Mouse (Mus musculus) adrenal gland, postnatal 14 days (tissue): ENCODE data around the gene Osbpl9. TPM values are rescaled to one million over a fixed set of nuclear protein-coding genes. Genes with fewer than 3 reads are reported as not detected.

Experiments used
- DNase-seq: peaks from one replicate; pipeline ENCODE4 v3.0.0; 2021; ENCODE audit warnings: mixed read lengths
- total RNA-seq: library from RNA; stranded (reverse); gene quantifications from 2 replicates; pipeline ENCODE4 v1.2.3, GENCODE M21; 2021

Gene Osbpl9
- total RNA-seq, 1 experiment from 2014 or later = 128 TPM

GRCm38 (mm10) chr4:109106034-109106433 is 96.0 kb downstream of the Osbpl9 start:
- DNase-seq = peak; percentile 67

GRCm38 (mm10) chr4:109105254-109105653 is 96.8 kb downstream of the Osbpl9 start:
- no peak for DNase-seq

GRCm38 (mm10) chr4:109103145-109103883 is 98.8 kb downstream of the Osbpl9 start:
- DNase-seq = no peak

GRCm38 (mm10) chr4:109102574-109102973 is 99.5 kb downstream of the Osbpl9 start:
- DNase-seq = no peak

- no peak for DNase-seq
These were observed 103.2 kb downstream of the Osbpl9 start for GRCm38 (mm10) chr4:109098861-109099260.

- DNase-seq = no peak
These were observed 107.8 kb downstream of the Osbpl9 start for GRCm38 (mm10) chr4:109094269-109094668.

- no peak for DNase-seq
These were observed 109.7 kb downstream of the Osbpl9 start for GRCm38 (mm10) chr4:109092344-109092743.

GRCm38 (mm10) chr4:109091241-109091777 is 110.8 kb downstream of the Osbpl9 start:
- no peak for DNase-seq

- DNase-seq = peak; percentile 84
These were observed 112.1 kb downstream of the Osbpl9 start for GRCm38 (mm10) chr4:109089999-109090398.

GRCm38 (mm10) chr4:109089171-109089570 is 112.9 kb downstream of the Osbpl9 start:
- peak; percentile 70 for DNase-seq

GRCm38 (mm10) chr4:109080118-109080517 is 122.0 kb downstream of the Osbpl9 start:
- no peak for DNase-seq

- no peak for DNase-seq
These were observed 122.4 kb downstream of the Osbpl9 start for GRCm38 (mm10) chr4:109079676-109080075.

- DNase-seq = no peak
These were observed 123.1 kb downstream of the Osbpl9 start for GRCm38 (mm10) chr4:109078941-109079340.

GRCm38 (mm10) chr4:109073296-109073695 is 128.8 kb downstream of the Osbpl9 start:
- no peak for DNase-seq

- DNase-seq = no peak
These were observed 129.2 kb downstream of the Osbpl9 start for GRCm38 (mm10) chr4:109072891-109073290.

- DNase-seq = no peak
These were observed 136.4 kb downstream of the Osbpl9 start for GRCm38 (mm10) chr4:109065714-109066113.

- DNase-seq = no peak
These were observed 137.1 kb downstream of the Osbpl9 start for GRCm38 (mm10) chr4:109064941-109065340.

GRCm38 (mm10) chr4:109059255-109059821 is 142.7 kb downstream of the Osbpl9 start:
- no peak for DNase-seq

GRCm38 (mm10) chr4:109057640-109058039 is 144.4 kb downstream of the Osbpl9 start:
- DNase-seq = no peak

- no peak for DNase-seq
These were observed 145.7 kb downstream of the Osbpl9 start for GRCm38 (mm10) chr4:109056351-109056750.

GRCm38 (mm10) chr4:109054003-109054402 is 148.1 kb downstream of the Osbpl9 start:
- peak; percentile 43 for DNase-seq

GRCm38 (mm10) chr4:109052282-109052681 is 149.8 kb downstream of the Osbpl9 start:
- DNase-seq = no peak

GRCm38 (mm10) chr4:109048258-109048657 is 153.8 kb downstream of the Osbpl9 start:
- no peak for DNase-seq

- no peak for DNase-seq
These were observed 158.3 kb downstream of the Osbpl9 start for GRCm38 (mm10) chr4:109043756-109044155.
